Mouse (Mus musculus) ES-Bruce4 (cell line): ENCODE measurements around the gene Ccdc141.

Experiments
- CTCF ChIP-seq: IDR thresholded peaks from one replicate; pipeline ENCODE4 v1.8.1; 2011; ENCODE audit warnings: low read depth, low read length
- EP300 ChIP-seq: IDR thresholded peaks from 2 replicates; pipeline ENCODE4 v1.6.1; 2011; ENCODE audit warnings: low read depth, low read length; ENCODE audit not compliant: insufficient read depth
- POLR2A ChIP-seq: IDR thresholded peaks from one replicate; pipeline ENCODE4 v1.8.1; 2011; ENCODE audit warnings: low read length; ENCODE audit not compliant: insufficient read depth

DNA sequence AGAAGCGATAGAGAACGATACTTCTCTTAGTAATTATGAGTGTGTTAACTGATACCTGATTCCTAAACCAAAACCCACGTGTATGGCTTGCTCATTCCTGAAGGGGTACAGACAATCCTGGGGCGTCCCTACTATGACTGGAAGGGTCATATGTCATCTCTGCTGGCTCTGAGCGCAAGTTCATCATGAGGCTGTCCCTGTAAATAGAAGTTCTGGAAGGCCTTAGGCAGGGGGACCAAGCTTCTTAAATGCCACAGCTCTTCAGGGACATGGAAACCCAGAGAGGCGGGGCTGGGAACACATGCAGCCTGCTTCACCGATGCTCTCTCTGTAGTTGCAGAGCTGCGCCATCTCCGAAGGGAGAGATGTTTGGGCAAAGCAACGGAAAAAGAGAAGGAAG, 133.2 kb downstream of the Ccdc141 start:
- TF ChIP-seq POLR2A (no peak), EP300 (no peak), CTCF (no peak)
